Mouse (Mus musculus) testis, adult 2 months (tissue): Measurements from ENCODE around the gene Cdk2ap2. TPM values are rescaled to one million over a fixed set of nuclear protein-coding genes. Genes with fewer than 3 reads are reported as not detected.
"Not testable (repeated sequence)": the region's sequence is repeated elsewhere in the genome, so short reads cannot be mapped to it uniquely, and the experiment has no call there.

Experiments
- H3K27ac ChIP-seq: fragments of 200-500 bp; 2 replicates; pipeline ENCODE4 v1.5.1; 2012; ENCODE audit warnings: low read depth, low read length; ENCODE audit not compliant: control insufficient read depth, insufficient read depth
- H3K27me3 ChIP-seq: fragments of 200-500 bp; 2 replicates; pipeline ENCODE4 v1.6.1; 2012; ENCODE audit warnings: mild to moderate bottlenecking, low read length, moderate library complexity; ENCODE audit not compliant: control insufficient read depth, insufficient read depth
- H3K36me3 ChIP-seq: fragments of 200-500 bp; 2 replicates; pipeline ENCODE4 v1.6.1; 2012; ENCODE audit warnings: mild to moderate bottlenecking, low read length; ENCODE audit not compliant: control insufficient read depth, insufficient read depth
- H3K4me1 ChIP-seq: fragments of 200-500 bp; 2 replicates; pipeline ENCODE4 v1.6.1; 2012; ENCODE audit warnings: low read length; ENCODE audit not compliant: control insufficient read depth, insufficient read depth
- H3K4me3 ChIP-seq: fragments of 200-500 bp; 2 replicates; pipeline ENCODE4 v1.5.1; 2012; ENCODE audit warnings: low read depth, mild to moderate bottlenecking, low read length, moderate library complexity, mixed read lengths; ENCODE audit not compliant: control insufficient read depth
- CTCF ChIP-seq: fragments of 200-500 bp; IDR thresholded peaks from 2 replicates; pipeline ENCODE4 v1.5.1; 2012; ENCODE audit warnings: low read depth, mild to moderate bottlenecking, inconsistent platforms, low read length, moderate library complexity; ENCODE audit not compliant: control insufficient read depth, insufficient read depth, insufficient replicate concordance
- POLR2A ChIP-seq: fragments of 200-500 bp; IDR thresholded peaks from 2 replicates; pipeline ENCODE4 v1.6.1; 2012; ENCODE audit warnings: low read depth, mild to moderate bottlenecking, inconsistent platforms, low read length, moderate library complexity; ENCODE audit not compliant: control insufficient read depth
- polyA plus RNA-seq: library from polyadenylated mRNA; depleted of rRNA; stranded (reverse); fragments of >200 nt; gene quantifications from 2 replicates; pipeline ENCODE4 v1.2.3, GENCODE M21; 2012

Cdk2ap2 gene
- polyA plus RNA-seq, 1 experiment = 31.5 TPM

DNA sequence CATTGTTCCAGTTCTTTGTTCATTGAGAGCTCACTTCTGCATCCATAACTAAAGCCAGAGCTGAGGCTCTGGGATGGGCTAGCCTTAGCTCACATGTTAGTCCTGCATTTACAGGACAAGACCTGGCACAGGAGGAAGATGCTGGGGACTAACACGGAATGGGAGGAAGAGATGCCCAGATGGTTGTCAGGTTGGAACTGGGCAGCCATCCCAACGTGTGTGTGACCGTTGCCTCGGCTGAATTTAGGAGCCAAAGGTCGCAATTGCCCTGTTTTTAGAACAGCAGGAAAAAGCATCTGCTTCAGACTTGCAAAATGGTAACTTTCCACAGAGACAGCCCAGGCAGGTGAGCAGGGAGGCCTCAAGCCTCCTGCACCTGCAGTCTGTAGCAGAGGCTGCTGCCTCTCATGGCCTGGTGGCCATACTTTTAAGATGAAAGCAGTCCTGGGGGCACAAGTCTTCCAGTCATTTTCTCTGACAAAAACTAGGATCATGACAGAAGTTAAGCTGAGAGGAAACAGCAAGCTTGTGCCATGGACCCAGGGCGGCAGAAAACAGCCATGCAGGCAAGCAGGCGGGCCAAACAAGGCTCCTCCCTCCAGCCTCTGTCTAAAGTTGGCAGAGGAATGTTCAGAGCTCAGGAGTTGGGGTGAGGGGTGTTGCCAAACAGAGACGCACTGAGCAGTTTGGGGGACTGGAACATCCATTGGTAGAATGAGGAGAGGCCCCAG, 41.6 kb upstream of the Cdk2ap2 start:
- Histone ChIP-seq H3K4me3 (no peak overlapping the region), H3K27me3 (no peaks in the 10 kb centered on the region), H3K4me1 (no peaks in the 10 kb centered on the region), H3K27ac (no peak overlapping the region), H3K36me3 (no peaks in the 10 kb centered on the region)
- TF ChIP-seq POLR2A (no peak), CTCF (no peak)

GRCm38 (mm10) chr19:4055947-4056693, 40.9 kb upstream of the Cdk2ap2 start:
- Histone ChIP-seq H3K4me1 (no peaks in the 10 kb centered on the region), H3K36me3 (no peaks in the 10 kb centered on the region), H3K27ac (no peak overlapping the region), H3K27me3 (no peaks in the 10 kb centered on the region), H3K4me3 (no peak overlapping the region)
- TF ChIP-seq CTCF (no peak), POLR2A (no peak)

- Histone ChIP-seq H3K4me3 (no peak overlapping the region), H3K4me1 (no peaks in the 10 kb centered on the region), H3K27me3 (no peaks in the 10 kb centered on the region), H3K36me3 (no peaks in the 10 kb centered on the region), H3K27ac (no peak overlapping the region)
- TF ChIP-seq POLR2A = no peak
- TF ChIP-seq CTCF = no peak
These were observed 40.3 kb upstream of the Cdk2ap2 start for GRCm38 (mm10) chr19:4056727-4057126.

- no peaks in the 10 kb centered on the region for H3K4me1 ChIP-seq
- no peak overlapping the region for H3K27ac ChIP-seq
- H3K4me3 ChIP-seq = no peak overlapping the region
- no peaks in the 10 kb centered on the region for H3K36me3 ChIP-seq
- no peaks in the 10 kb centered on the region for H3K27me3 ChIP-seq
- TF ChIP-seq CTCF (no peak), POLR2A (no peak)
These were observed 39.6 kb upstream of the Cdk2ap2 start for GRCm38 (mm10) chr19:4057389-4057788.

GRCm38 (mm10) chr19:4057962-4058361, 39.0 kb upstream of the Cdk2ap2 start:
- H3K27ac ChIP-seq = no peak overlapping the region
- H3K4me1 ChIP-seq = no peaks in the 10 kb centered on the region
- H3K36me3 ChIP-seq = no peaks in the 10 kb centered on the region
- no peak overlapping the region for H3K4me3 ChIP-seq
- no peaks in the 10 kb centered on the region for H3K27me3 ChIP-seq
- no peak for TF ChIP-seq CTCF
- no peak for TF ChIP-seq POLR2A

DNA sequence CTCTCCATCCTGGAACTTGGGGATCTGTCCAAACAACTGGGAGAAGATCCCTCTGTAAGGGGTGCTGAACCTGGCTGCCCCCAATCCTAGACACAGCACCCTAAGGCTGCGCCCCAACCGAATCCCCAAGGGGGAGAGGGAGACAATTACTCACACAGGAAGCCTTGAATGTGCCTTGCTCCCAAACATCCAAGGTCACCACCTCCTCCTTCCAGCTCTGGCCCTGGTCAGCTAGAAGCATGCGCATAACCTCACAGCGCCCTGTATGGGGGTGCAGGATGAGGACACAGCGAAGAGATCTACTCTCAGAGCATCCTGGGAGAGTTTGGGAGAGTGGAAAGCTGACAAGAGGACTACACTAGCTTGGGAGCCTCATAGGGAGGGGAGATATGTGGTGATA, 38.4 kb upstream of the Cdk2ap2 start:
- Histone ChIP-seq H3K36me3 (no peaks in the 10 kb centered on the region), H3K27ac (no peak overlapping the region), H3K4me3 (no peak overlapping the region), H3K27me3 (no peaks in the 10 kb centered on the region), H3K4me1 (no peaks in the 10 kb centered on the region)
- TF ChIP-seq POLR2A (no peak), CTCF (no peak)

DNA sequence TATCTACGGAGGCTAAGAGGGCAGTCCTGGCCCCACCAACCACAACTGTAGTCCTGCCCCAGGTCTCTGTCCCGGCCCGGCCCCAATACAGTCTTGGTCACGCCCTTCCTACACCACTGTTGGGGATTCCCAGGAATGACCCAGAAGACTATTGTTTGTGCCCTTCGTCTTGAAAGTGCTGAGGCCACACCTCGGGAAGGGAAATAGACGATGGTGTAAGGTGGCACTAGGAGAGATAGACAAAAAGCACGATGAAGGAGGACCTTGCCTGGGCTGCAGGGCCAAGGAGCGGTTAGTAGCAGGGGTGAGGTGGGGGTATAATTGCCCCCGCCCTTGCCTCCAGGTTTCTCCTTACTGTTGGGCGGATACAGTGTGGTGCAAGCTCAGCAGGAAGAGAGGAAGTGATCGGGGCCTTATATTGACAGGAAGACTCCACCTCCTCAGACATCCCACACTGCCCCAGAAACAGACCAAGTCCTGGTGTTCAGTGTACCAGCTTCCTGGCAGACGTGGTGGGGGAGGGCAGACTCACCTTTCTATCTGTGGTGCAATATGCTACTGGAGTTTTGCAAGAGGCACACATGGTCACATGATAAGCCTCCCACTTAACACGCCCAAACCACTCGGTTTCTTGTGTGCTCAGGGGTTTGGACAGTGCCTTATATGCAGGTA, 37.8 kb upstream of the Cdk2ap2 start, which contains the start of gene Gstp3:
Gene Gstp3, minus strand, starts transcription at position 501 of the 672 bp plus-strand sequence.
- H3K27ac ChIP-seq = no peak within 1 kb of the TSS
- no peak within 1 kb of the TSS for H3K4me3 ChIP-seq
- H3K27me3 ChIP-seq = no peaks in the 10 kb centered on the region
- H3K36me3 ChIP-seq = no peaks in the 10 kb centered on the region
- H3K4me1 ChIP-seq = no peaks in the 10 kb centered on the region
- TF ChIP-seq CTCF (no peak), POLR2A (no peak)

DNA sequence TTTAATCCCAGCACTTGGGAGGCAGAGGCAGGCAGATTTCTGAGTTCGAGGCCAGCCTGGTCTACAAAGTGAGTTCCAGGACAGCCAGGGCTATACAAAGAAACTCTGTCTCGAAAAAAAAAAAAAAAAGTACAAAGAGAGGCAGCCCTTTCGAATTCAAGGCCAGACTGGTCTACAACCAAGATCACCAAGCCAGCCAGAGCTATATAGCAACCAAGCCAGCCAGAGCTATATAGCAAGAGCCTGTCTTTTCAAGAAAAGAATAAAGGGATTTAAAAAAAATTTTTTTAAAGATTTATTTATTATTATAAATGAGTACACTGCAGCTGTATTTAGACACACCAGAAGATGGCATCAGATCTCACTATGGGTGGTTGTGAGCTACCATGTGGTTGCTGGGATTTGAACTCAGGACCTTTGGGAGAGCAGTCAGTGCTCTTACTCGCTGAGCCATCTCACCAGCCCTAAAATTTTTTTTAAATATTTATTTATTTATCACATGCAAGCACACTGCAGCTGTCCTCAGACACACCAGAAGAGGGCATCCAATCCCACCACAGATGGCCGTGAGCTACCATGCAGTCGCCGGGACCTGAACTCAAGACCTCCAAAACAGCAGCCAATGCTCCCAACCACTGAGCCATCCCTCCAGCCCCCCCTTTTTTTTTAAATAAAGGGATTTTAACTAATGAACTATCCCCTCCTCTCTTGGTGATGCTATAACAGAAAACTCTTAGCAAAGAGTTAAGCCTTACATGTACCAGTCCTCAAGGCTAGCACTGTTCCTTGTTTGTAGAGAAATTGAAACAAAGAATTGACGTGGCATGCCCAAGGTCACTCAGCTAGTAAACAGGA, 36.7 kb upstream of the Cdk2ap2 start:
- H3K36me3 ChIP-seq, H3K4me3 ChIP-seq, H3K27ac ChIP-seq, H3K4me1 ChIP-seq, H3K27me3 ChIP-seq: not testable (repeated sequence)
